Mouse (Mus musculus): ENCODE measurements around the gene Ugt2b1. TPM values are rescaled to one million over a fixed set of nuclear protein-coding genes. Genes with fewer than 3 reads are reported as not detected.

The Ugt2b1 gene
- polyA plus RNA-seq, 1 experiment = not detected

DNA sequence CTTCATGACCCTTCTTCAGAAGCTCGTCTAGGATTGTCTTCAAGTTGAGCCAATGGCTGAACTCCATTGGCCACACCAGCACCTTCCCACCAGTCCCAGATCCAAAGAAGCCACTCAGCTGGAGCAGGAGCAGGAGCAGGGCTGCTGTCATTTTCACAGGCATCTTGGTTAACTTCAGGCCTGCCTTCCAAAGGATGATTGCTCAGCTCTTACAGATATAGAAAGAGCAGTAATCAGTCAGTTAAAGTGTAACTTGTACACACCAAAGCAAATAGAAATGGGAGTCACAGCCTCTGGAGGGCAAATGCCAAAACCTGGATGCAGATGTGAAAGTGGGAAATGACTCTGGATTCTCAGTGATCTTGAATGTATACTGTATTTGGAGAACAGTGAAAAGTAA lies 19.6 kb downstream of the Ugt2b1 start, which contains the start of gene Ugt2b34:
Gene Ugt2b34 (minus strand): TSS at position 180 of the 400 bp plus-strand sequence.
- TF ChIP-seq SRF (IDR thresholded peaks at IDR 0.05; ENCODE audit: control insufficient read depth, insufficient read length, low read depth) (no peak), REST (IDR thresholded peaks at IDR 0.05; ENCODE audit: insufficient read depth, insufficient read length) (no peak), TCF12 (IDR thresholded peaks at IDR 0.05; ENCODE audit: insufficient read depth, poor library complexity, severe bottlenecking) (no peak), MYOD1 (IDR thresholded peaks at IDR 0.05; ENCODE audit: control insufficient read depth in 1 of 3, insufficient read length in 2 of 3, low read depth in 2 of 3) (no peak), POLR2A (IDR thresholded peaks at IDR 0.05; ENCODE audit: insufficient read length, low read depth) (no peak), POLR2AphosphoS2 (IDR thresholded peaks at IDR 0.05; ENCODE audit: insufficient read length, low read depth) (no peak), USF1 (IDR thresholded peaks at IDR 0.05; ENCODE audit: low read depth) (no peak), MYOG (IDR thresholded peaks at IDR 0.05; ENCODE audit: control insufficient read depth in 1 of 3, insufficient read depth in 1 of 3, insufficient read length in 2 of 3, low read depth in 2 of 3) (no peak), CEBPB (IDR thresholded peaks at IDR 0.05; ENCODE audit: insufficient read depth, poor library complexity, severe bottlenecking) (no peak), E2F4 (IDR thresholded peaks at IDR 0.05; ENCODE audit: insufficient read depth) (no peak), TCF3 (IDR thresholded peaks at IDR 0.05; ENCODE audit: insufficient read length, low read depth) (no peak), MAX (IDR thresholded peaks at IDR 0.05; ENCODE audit: low read depth) (no peak)
- Histone ChIP-seq H3K4me2 (ENCODE audit: low read depth) (no peak within 1 kb of the TSS), H3K27me3 (ENCODE audit: control insufficient read depth, insufficient read depth, insufficient read length) (no peaks in the 10 kb centered on the region), H3K36me3 (ENCODE audit: control insufficient read depth, insufficient read depth) (no peaks in the 10 kb centered on the region), H3K79me2 (ENCODE audit: control insufficient read depth, insufficient read depth) (no peaks in the 10 kb centered on the region), H3ac (ENCODE audit: control insufficient read depth, insufficient read length) (no peak within 1 kb of the TSS), H3K4me3 (no peak within 1 kb of the TSS)

DNA sequence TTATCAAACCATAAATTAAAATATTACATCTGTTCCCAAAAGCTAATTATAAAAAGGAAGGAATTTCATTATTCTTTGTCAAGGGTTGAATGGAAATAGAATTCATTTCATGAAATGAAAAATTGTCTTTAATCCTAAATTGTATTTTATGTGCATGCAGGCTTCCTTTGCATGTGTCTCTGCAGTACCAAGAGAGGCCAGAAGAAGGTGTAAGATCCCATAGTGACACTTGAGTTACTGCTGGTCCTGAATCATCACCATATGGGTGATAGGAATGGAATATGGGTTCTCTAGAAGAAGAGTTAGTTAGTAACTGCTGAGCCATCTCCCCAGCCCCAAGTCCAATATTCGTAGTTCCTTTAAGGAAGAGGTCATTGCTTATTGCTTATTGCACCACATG lies 36.4 kb downstream of the Ugt2b1 start:
- TF ChIP-seq USF1 (IDR thresholded peaks at IDR 0.05; ENCODE audit: low read depth) (no peak), POLR2A (IDR thresholded peaks at IDR 0.05; ENCODE audit: insufficient read length, low read depth) (no peak), POLR2AphosphoS2 (IDR thresholded peaks at IDR 0.05; ENCODE audit: insufficient read length, low read depth) (no peak), CEBPB (IDR thresholded peaks at IDR 0.05; ENCODE audit: insufficient read depth, poor library complexity, severe bottlenecking) (no peak), TCF12 (IDR thresholded peaks at IDR 0.05; ENCODE audit: insufficient read depth, poor library complexity, severe bottlenecking) (no peak), E2F4 (IDR thresholded peaks at IDR 0.05; ENCODE audit: insufficient read depth) (no peak), MYOD1 (IDR thresholded peaks at IDR 0.05; ENCODE audit: control insufficient read depth in 1 of 3, insufficient read length in 2 of 3, low read depth in 2 of 3) (no peak), SRF (IDR thresholded peaks at IDR 0.05; ENCODE audit: control insufficient read depth, insufficient read length, low read depth) (no peak), TCF3 (IDR thresholded peaks at IDR 0.05; ENCODE audit: insufficient read length, low read depth) (no peak), REST (IDR thresholded peaks at IDR 0.05; ENCODE audit: insufficient read depth, insufficient read length) (no peak), MAX (IDR thresholded peaks at IDR 0.05; ENCODE audit: low read depth) (no peak), MYOG (IDR thresholded peaks at IDR 0.05; ENCODE audit: control insufficient read depth in 1 of 3, insufficient read depth in 1 of 3, insufficient read length in 2 of 3, low read depth in 2 of 3) (no peak)
- no peak overlapping the region for H3ac ChIP-seq (ENCODE audit: control insufficient read depth, insufficient read length)
- no peaks in the 10 kb centered on the region for H3K27me3 ChIP-seq (ENCODE audit: control insufficient read depth, insufficient read depth, insufficient read length)
- no peak overlapping the region for H3K4me3 ChIP-seq
- no peaks in the 10 kb centered on the region for H3K36me3 ChIP-seq (ENCODE audit: control insufficient read depth, insufficient read depth)
- H3K79me2 ChIP-seq (ENCODE audit: control insufficient read depth, insufficient read depth) = no peaks in the 10 kb centered on the region
- H3K4me2 ChIP-seq (ENCODE audit: low read depth) = no peak overlapping the region

DNA sequence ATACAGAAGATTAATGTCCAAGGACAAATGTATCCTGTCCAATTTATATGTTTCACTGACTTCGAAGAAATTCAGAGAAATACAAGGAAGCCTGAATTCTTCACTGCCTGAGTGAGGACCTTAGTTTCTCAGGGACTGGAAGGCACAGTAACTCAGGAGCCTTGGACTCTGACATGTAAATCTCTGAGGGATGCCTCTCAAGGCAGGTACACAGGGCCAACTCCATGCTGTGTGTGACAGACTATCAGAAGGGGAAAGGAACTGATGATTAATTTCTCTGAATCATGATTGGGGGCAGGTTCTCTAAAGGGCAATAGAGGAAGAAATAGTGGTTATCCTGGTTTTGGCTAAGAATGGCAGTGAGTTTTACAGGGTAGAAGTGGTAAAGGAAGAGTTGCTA lies 37.9 kb downstream of the Ugt2b1 start:
- no peak for TF ChIP-seq USF1 (IDR thresholded peaks at IDR 0.05; ENCODE audit: low read depth)
- TF ChIP-seq SRF (IDR thresholded peaks at IDR 0.05; ENCODE audit: control insufficient read depth, insufficient read length, low read depth) = no peak
- no peak for TF ChIP-seq MYOD1 (IDR thresholded peaks at IDR 0.05; ENCODE audit: control insufficient read depth in 1 of 3, insufficient read length in 2 of 3, low read depth in 2 of 3)
- TF ChIP-seq E2F4 (IDR thresholded peaks at IDR 0.05; ENCODE audit: insufficient read depth) = no peak
- TF ChIP-seq MYOG (IDR thresholded peaks at IDR 0.05; ENCODE audit: control insufficient read depth in 1 of 3, insufficient read depth in 1 of 3, insufficient read length in 2 of 3, low read depth in 2 of 3) = no peak
- no peak for TF ChIP-seq POLR2A (IDR thresholded peaks at IDR 0.05; ENCODE audit: insufficient read length, low read depth)
- TF ChIP-seq CEBPB (IDR thresholded peaks at IDR 0.05; ENCODE audit: insufficient read depth, poor library complexity, severe bottlenecking) = no peak
- no peak for TF ChIP-seq MAX (IDR thresholded peaks at IDR 0.05; ENCODE audit: low read depth)
- no peak for TF ChIP-seq REST (IDR thresholded peaks at IDR 0.05; ENCODE audit: insufficient read depth, insufficient read length)
- TF ChIP-seq TCF12 (IDR thresholded peaks at IDR 0.05; ENCODE audit: insufficient read depth, poor library complexity, severe bottlenecking) = no peak
- TF ChIP-seq POLR2AphosphoS2 (IDR thresholded peaks at IDR 0.05; ENCODE audit: insufficient read length, low read depth) = no peak
- TF ChIP-seq TCF3 (IDR thresholded peaks at IDR 0.05; ENCODE audit: insufficient read length, low read depth) = no peak
- Histone ChIP-seq H3ac (ENCODE audit: control insufficient read depth, insufficient read length) (no peak overlapping the region), H3K4me3 (no peak overlapping the region), H3K79me2 (ENCODE audit: control insufficient read depth, insufficient read depth) (no peaks in the 10 kb centered on the region), H3K36me3 (ENCODE audit: control insufficient read depth, insufficient read depth) (no peaks in the 10 kb centered on the region), H3K27me3 (ENCODE audit: control insufficient read depth, insufficient read depth, insufficient read length) (no peaks in the 10 kb centered on the region), H3K4me2 (ENCODE audit: low read depth) (no peak overlapping the region)

DNA sequence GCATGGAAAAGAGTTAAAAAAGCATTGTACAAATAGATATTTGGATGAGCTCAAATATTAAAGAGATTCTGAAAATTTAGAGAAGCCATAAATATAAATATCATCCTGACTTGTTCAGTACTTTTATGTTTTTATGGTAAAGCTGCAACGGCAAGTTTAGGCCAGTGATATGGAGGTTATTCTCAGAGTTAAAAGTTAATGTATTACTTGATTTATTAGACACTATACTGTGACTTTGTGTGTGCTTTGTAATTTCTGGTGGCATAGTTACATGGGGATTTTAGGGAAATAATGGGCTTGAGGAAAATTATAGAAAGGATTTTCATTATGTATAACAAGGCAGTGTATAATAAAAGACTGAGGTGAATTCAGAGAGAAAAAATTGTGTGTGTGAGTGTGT lies 39.2 kb downstream of the Ugt2b1 start:
- H3K4me2 ChIP-seq (ENCODE audit: low read depth) = no peak overlapping the region

More for the DNA sequence above, 39.2 kb downstream of the Ugt2b1 start:
- H3ac ChIP-seq (ENCODE audit: control insufficient read depth, insufficient read length) = no peak overlapping the region
- H3K27me3 ChIP-seq (ENCODE audit: control insufficient read depth, insufficient read depth, insufficient read length) = no peaks in the 10 kb centered on the region
- TF ChIP-seq USF1 (IDR thresholded peaks at IDR 0.05; ENCODE audit: low read depth) (no peak), SRF (IDR thresholded peaks at IDR 0.05; ENCODE audit: control insufficient read depth, insufficient read length, low read depth) (no peak), REST (IDR thresholded peaks at IDR 0.05; ENCODE audit: insufficient read depth, insufficient read length) (no peak), POLR2A (IDR thresholded peaks at IDR 0.05; ENCODE audit: insufficient read length, low read depth) (no peak), E2F4 (IDR thresholded peaks at IDR 0.05; ENCODE audit: insufficient read depth) (no peak), POLR2AphosphoS2 (IDR thresholded peaks at IDR 0.05; ENCODE audit: insufficient read length, low read depth) (no peak), MAX (IDR thresholded peaks at IDR 0.05; ENCODE audit: low read depth) (no peak), CEBPB (IDR thresholded peaks at IDR 0.05; ENCODE audit: insufficient read depth, poor library complexity, severe bottlenecking) (no peak)
- H3K79me2 ChIP-seq (ENCODE audit: control insufficient read depth, insufficient read depth) = no peaks in the 10 kb centered on the region
- no peak overlapping the region for H3K4me3 ChIP-seq
- H3K36me3 ChIP-seq (ENCODE audit: control insufficient read depth, insufficient read depth) = no peaks in the 10 kb centered on the region
